Mouse (Mus musculus): ENCODE data around the gene Ctsz. TPM values are rescaled to one million over a fixed set of nuclear protein-coding genes. Genes with fewer than 3 reads are reported as not detected.

Gene Ctsz
- polyA plus RNA-seq, 1 experiment from 2014 or later: 159 TPM

DNA sequence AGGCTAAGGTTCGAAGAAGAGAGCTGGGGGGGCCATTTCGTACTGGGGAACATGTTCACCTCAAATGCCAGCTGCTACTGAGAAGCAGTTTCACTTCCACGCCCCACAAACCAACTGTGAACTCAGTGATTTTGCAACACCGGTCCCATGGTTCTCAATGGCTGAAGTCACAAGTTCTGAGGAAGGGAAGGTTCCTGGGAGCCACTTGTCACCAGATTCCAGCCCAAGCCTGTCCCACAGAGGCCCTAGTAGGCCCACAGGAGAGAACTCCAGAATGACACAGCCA, 1.2 kb downstream of the Ctsz start:
- Histone ChIP-seq H3K9ac (ENCODE audit: low read depth, low read length) (peak overlapping the region; percentile 69), H3K9me3 (ENCODE audit: control insufficient read depth, low read length) (no peaks in the 10 kb centered on the region), H3K36me3 (ENCODE audit: control insufficient read depth, insufficient read depth, low read length) (peaks cover 3% of the 10 kb centered on the region; the same call in 1 of the 2 replicates), H3K4me1 (replicated peaks; ENCODE audit: control insufficient read depth, insufficient read depth, low read length) (peaks cover 24% of the 10 kb centered on the region), H3K4me3 (ENCODE audit: low read depth, low read length) (peak overlapping the region; percentile 58), H3K27me3 (replicated peaks; ENCODE audit: control insufficient read depth, insufficient read depth, low read length) (no peaks in the 10 kb centered on the region), H3K4me2 (peak overlapping the region; percentile 63), H3K27ac (ENCODE audit: low read depth, low read length) (no peak overlapping the region)
- no peak for DNase-seq (ENCODE audit: low spot score)
- no peak for ATAC-seq (replicated peaks; ENCODE audit: low FRiP score)
- 82% methylated on average over 4 of the region's 4 CpGs for WGBS

DNA sequence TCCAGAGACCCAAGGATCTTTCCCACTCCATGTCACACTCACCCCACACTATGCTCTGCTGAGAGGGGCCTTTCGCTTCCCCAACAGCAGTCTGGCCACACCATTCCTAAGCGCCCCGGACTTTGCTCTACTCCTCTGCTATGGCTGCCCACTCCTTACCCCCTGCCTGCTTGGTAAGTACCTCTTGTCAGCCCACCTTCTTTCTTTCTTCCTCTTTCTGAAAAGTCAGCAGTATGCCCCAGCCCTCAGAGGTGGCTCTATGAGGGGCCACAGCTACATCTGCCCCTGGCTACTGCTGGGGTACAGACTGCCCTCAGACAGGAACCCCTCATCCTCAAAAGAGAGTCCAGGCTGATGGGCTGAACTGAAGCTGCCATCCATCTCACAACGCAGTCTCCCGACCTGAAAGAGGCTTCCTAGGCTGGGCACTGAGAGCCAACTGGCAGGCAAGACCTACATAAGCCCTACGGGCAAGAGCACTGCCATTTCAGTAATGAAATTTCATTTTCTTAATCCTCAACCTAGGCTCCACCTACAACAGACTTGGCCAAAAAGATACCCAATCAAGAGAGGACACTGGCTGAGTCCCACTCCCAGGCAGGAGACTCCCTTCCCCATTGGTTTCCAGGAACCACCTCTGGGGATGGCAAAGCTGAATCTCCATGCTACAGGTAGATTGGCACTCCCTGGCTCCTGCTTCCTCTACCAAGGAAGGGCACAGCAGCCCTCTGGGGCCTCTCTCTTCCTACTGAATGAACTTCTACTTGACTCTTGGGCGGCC, 1.7 kb downstream of the Ctsz start:
- ATAC-seq (replicated peaks; ENCODE audit: low FRiP score): no peak
- Histone ChIP-seq H3K4me1 (replicated peaks; ENCODE audit: control insufficient read depth, insufficient read depth, low read length) (peaks cover 24% of the 10 kb centered on the region), H3K4me3 (ENCODE audit: low read depth, low read length) (peak overlapping the region; percentile 8; the same call in 1 of the 2 replicates), H3K9me3 (ENCODE audit: control insufficient read depth, low read length) (no peaks in the 10 kb centered on the region), H3K9ac (ENCODE audit: low read depth, low read length) (no peak overlapping the region; the same call in 1 of the 2 replicates), H3K36me3 (ENCODE audit: control insufficient read depth, insufficient read depth, low read length) (peaks cover 3% of the 10 kb centered on the region; the same call in 1 of the 2 replicates), H3K27me3 (replicated peaks; ENCODE audit: control insufficient read depth, insufficient read depth, low read length) (no peaks in the 10 kb centered on the region), H3K27ac (ENCODE audit: low read depth, low read length) (no peak overlapping the region), H3K4me2 (peak overlapping the region; percentile 63)
- 87% methylated on average over 7 of the region's 7 CpGs for WGBS
- no peak for DNase-seq (ENCODE audit: low spot score)

GRCm38 (mm10) chr2:174436076-174436701, 2.6 kb downstream of the Ctsz start:
- Histone ChIP-seq H3K9me3 (ENCODE audit: control insufficient read depth, low read length) (no peaks in the 10 kb centered on the region), H3K4me1 (replicated peaks; ENCODE audit: control insufficient read depth, insufficient read depth, low read length) (peaks cover 24% of the 10 kb centered on the region), H3K36me3 (ENCODE audit: control insufficient read depth, insufficient read depth, low read length) (peaks cover 3% of the 10 kb centered on the region; the same call in 1 of the 2 replicates), H3K9ac (ENCODE audit: low read depth, low read length) (no peak overlapping the region), H3K4me2 (no peak overlapping the region), H3K27me3 (replicated peaks; ENCODE audit: control insufficient read depth, insufficient read depth, low read length) (no peaks in the 10 kb centered on the region), H3K4me3 (ENCODE audit: low read depth, low read length) (no peak overlapping the region), H3K27ac (ENCODE audit: low read depth, low read length) (no peak overlapping the region)
- ATAC-seq (replicated peaks; ENCODE audit: low FRiP score) (no peak), DNase-seq (ENCODE audit: low spot score) (no peak)
- WGBS: 75% methylated on average over 26 of the region's 26 CpGs

DNA sequence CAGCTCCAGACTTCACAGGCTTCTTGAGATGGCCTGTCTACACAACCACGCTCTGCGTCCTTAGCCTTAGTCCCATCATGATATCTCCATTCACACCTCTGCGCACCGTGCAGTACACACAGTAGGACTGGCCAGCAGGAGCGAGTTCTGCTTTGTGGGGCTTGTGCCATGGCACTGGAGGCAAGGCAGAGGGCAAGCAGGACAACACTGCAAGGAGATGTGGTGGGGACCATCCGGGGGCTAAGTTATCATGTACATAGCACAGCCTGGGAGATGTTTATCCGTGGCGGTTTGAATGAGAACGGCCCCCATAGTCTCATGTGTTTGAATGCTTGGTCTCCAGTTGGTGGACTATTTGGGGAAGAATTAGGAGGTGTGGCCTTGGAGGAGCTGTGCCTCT, 3.9 kb downstream of the Ctsz start:
- WGBS: 95% methylated on average over 9 of the region's 9 CpGs
- Histone ChIP-seq H3K27me3 (replicated peaks; ENCODE audit: control insufficient read depth, insufficient read depth, low read length) (no peaks in the 10 kb centered on the region), H3K27ac (ENCODE audit: low read depth, low read length) (no peak overlapping the region), H3K9ac (ENCODE audit: low read depth, low read length) (no peak overlapping the region), H3K4me3 (ENCODE audit: low read depth, low read length) (no peak overlapping the region), H3K4me1 (replicated peaks; ENCODE audit: control insufficient read depth, insufficient read depth, low read length) (peaks cover 24% of the 10 kb centered on the region), H3K36me3 (ENCODE audit: control insufficient read depth, insufficient read depth, low read length) (peaks cover 3% of the 10 kb centered on the region; the same call in 1 of the 2 replicates), H3K9me3 (ENCODE audit: control insufficient read depth, low read length) (no peaks in the 10 kb centered on the region), H3K4me2 (no peak overlapping the region)
- ATAC-seq (replicated peaks; ENCODE audit: low FRiP score): no peak
- DNase-seq (ENCODE audit: low spot score): no peak

GRCm38 (mm10) chr2:174428996-174429591, 9.7 kb downstream of the Ctsz start:
- no peak for DNase-seq (ENCODE audit: low spot score)
- no peak for ATAC-seq (replicated peaks; ENCODE audit: low FRiP score)
- no peaks in the 10 kb centered on the region for H3K27me3 ChIP-seq (replicated peaks; ENCODE audit: control insufficient read depth, insufficient read depth, low read length)
- WGBS: 94% methylated on average over 10 of the region's 10 CpGs
- H3K4me1 ChIP-seq (replicated peaks; ENCODE audit: control insufficient read depth, insufficient read depth, low read length): no peaks in the 10 kb centered on the region
- no peaks in the 10 kb centered on the region for H3K9me3 ChIP-seq (ENCODE audit: control insufficient read depth, low read length)
- peaks cover 50% of the 10 kb centered on the region for H3K36me3 ChIP-seq (ENCODE audit: control insufficient read depth, insufficient read depth, low read length)
- H3K9ac ChIP-seq (ENCODE audit: low read depth, low read length): no peak overlapping the region
- no peak overlapping the region for H3K4me2 ChIP-seq
- no peak overlapping the region for H3K4me3 ChIP-seq (ENCODE audit: low read depth, low read length)
- H3K27ac ChIP-seq (ENCODE audit: low read depth, low read length): no peak overlapping the region

- Histone ChIP-seq H3K36me3 (ENCODE audit: control insufficient read depth, insufficient read depth, low read length) (peaks cover 59% of the 10 kb centered on the region), H3K27me3 (replicated peaks; ENCODE audit: control insufficient read depth, insufficient read depth, low read length) (no peaks in the 10 kb centered on the region), H3K27ac (ENCODE audit: low read depth, low read length) (no peak overlapping the region), H3K9me3 (ENCODE audit: control insufficient read depth, low read length) (no peaks in the 10 kb centered on the region), H3K4me1 (replicated peaks; ENCODE audit: control insufficient read depth, insufficient read depth, low read length) (no peaks in the 10 kb centered on the region), H3K9ac (ENCODE audit: low read depth, low read length) (no peak overlapping the region), H3K4me3 (ENCODE audit: low read depth, low read length) (no peak overlapping the region), H3K4me2 (no peak overlapping the region)
- ATAC-seq (replicated peaks; ENCODE audit: low FRiP score) (no peak), DNase-seq (ENCODE audit: low spot score) (no peak)
- WGBS: 89% methylated on average over 18 of the region's 18 CpGs
Measured at GRCm38 (mm10) chr2:174428076-174428835, 10.6 kb downstream of the Ctsz start.

DNA sequence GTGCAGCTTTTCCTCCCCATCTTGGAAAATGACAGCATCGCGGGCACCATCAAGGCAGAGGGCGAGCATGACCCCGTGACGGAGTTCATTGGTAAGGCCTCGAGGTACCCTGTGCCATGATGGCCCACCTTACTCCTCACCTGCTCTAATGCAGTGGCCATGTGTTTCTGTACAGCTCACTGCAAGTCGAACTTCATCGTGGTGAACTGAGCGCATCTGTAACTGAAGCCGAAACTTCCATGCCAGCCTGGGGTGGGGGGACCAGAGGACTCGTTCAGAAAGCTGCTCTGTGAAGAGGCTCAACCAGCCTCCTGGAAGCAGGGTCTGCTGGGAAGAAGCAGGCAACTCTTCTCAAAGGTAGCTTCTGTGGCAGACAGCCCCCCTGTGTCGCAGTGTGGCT, 12.0 kb downstream of the Ctsz start:
- H3K27me3 ChIP-seq (replicated peaks; ENCODE audit: control insufficient read depth, insufficient read depth, low read length): no peaks in the 10 kb centered on the region
- DNase-seq (ENCODE audit: low spot score) (no peak), ATAC-seq (replicated peaks; ENCODE audit: low FRiP score) (no peak)
- no peak overlapping the region for H3K9ac ChIP-seq (ENCODE audit: low read depth, low read length)
- no peak overlapping the region for H3K4me3 ChIP-seq (ENCODE audit: low read depth, low read length)
- no peak overlapping the region for H3K4me2 ChIP-seq
- WGBS: 94% methylated on average over 12 of the region's 12 CpGs
- no peaks in the 10 kb centered on the region for H3K4me1 ChIP-seq (replicated peaks; ENCODE audit: control insufficient read depth, insufficient read depth, low read length)
- no peak overlapping the region for H3K27ac ChIP-seq (ENCODE audit: low read depth, low read length)
- H3K36me3 ChIP-seq (ENCODE audit: control insufficient read depth, insufficient read depth, low read length): peaks cover 63% of the 10 kb centered on the region
- no peaks in the 10 kb centered on the region for H3K9me3 ChIP-seq (ENCODE audit: control insufficient read depth, low read length)

GRCm38 (mm10) chr2:174424301-174425085, 14.3 kb downstream of the Ctsz start:
- ATAC-seq (replicated peaks; ENCODE audit: low FRiP score) (no peak), DNase-seq (ENCODE audit: low spot score) (no peak)
- no peaks in the 10 kb centered on the region for H3K27me3 ChIP-seq (replicated peaks; ENCODE audit: control insufficient read depth, insufficient read depth, low read length)
- H3K4me1 ChIP-seq (replicated peaks; ENCODE audit: control insufficient read depth, insufficient read depth, low read length): no peaks in the 10 kb centered on the region
- H3K9me3 ChIP-seq (ENCODE audit: control insufficient read depth, low read length): no peaks in the 10 kb centered on the region
- no peak overlapping the region for H3K4me2 ChIP-seq
- peaks cover 70% of the 10 kb centered on the region for H3K36me3 ChIP-seq (ENCODE audit: control insufficient read depth, insufficient read depth, low read length)
- no peak overlapping the region for H3K9ac ChIP-seq (ENCODE audit: low read depth, low read length)
- H3K4me3 ChIP-seq (ENCODE audit: low read depth, low read length): no peak overlapping the region
- H3K27ac ChIP-seq (ENCODE audit: low read depth, low read length): no peak overlapping the region
- 91% methylated on average over 11 of the region's 11 CpGs for WGBS
